Mouse (Mus musculus) cerebellum, adult 2 months (tissue): Measurements from ENCODE around the gene Slc23a2. TPM values are rescaled to one million over a fixed set of nuclear protein-coding genes. Genes with fewer than 3 reads are reported as not detected.

ENCODE experiments used
- DNase-seq, 2 experiments: peaks; one replicate each; pipeline ENCODE4 v3.0.0; 2021
- H3K27ac ChIP-seq: fragments of 200-500 bp; 2 replicates; pipeline ENCODE4 v1.5.1; 2012; ENCODE audit warnings: low read length, control low read depth, inconsistent platforms; ENCODE audit not compliant: insufficient read depth
- H3K27me3 ChIP-seq: fragments of 200-500 bp; 2 replicates; pipeline ENCODE4 v1.6.1; 2012; ENCODE audit warnings: inconsistent platforms, mild to moderate bottlenecking, low read length, moderate library complexity; ENCODE audit not compliant: control insufficient read depth, insufficient read depth
- H3K4me1 ChIP-seq: fragments of 200-500 bp; 2 replicates; pipeline ENCODE4 v1.6.1; 2011; ENCODE audit warnings: low read length; ENCODE audit not compliant: control insufficient read depth, insufficient read depth
- H3K4me3 ChIP-seq: fragments of 200-500 bp; replicated peaks from 2 replicates; pipeline ENCODE3; 2011; ENCODE audit warnings: mild to moderate bottlenecking, low read depth, low read length, control low read depth; ENCODE audit not compliant: insufficient read depth
- CTCF ChIP-seq: fragments of 200-500 bp; IDR thresholded peaks from 2 replicates; pipeline ENCODE4 v1.5.1; 2011; ENCODE audit warnings: low read depth, mild to moderate bottlenecking, control low read depth, low read length, moderate library complexity, borderline replicate concordance; ENCODE audit not compliant: insufficient read depth
- POLR2A ChIP-seq: fragments of 200-500 bp; IDR thresholded peaks from 2 replicates; pipeline ENCODE4 v1.6.1; 2011; ENCODE audit warnings: low read length, control low read depth, borderline replicate concordance; ENCODE audit not compliant: insufficient read depth
- WGBS: fragments of 180-500 bp; shearing (Covaris S2); methylation state at CpG from one replicate; pipeline ENCODE4 v1.1.7; 2018; 5-methylcytosine and 5-hydroxymethylcytosine counted together
- polyA plus RNA-seq: library from polyadenylated mRNA; depleted of rRNA; stranded (reverse); fragments of >200 nt; gene quantifications from 2 replicates; pipeline ENCODE4 v1.2.3, GENCODE M21; 2012

Gene Slc23a2
- polyA plus RNA-seq, 1 experiment, result 68.6 TPM

GRCm38 (mm10) chr2:132142606-132143005, 2.3 kb downstream of the Slc23a2 start:
- DNase-seq, result no peak
- H3K27ac ChIP-seq, result no peak overlapping the region
- no peak overlapping the region for H3K4me3 ChIP-seq
- 86% methylated on average over 8 of the region's 8 CpGs for WGBS
- TF ChIP-seq POLR2A (no peak), CTCF (peak; percentile 23; the same call in 1 of the 2 replicates)
- H3K27me3 ChIP-seq, result no peaks in the 10 kb centered on the region
- H3K4me1 ChIP-seq, result no peaks in the 10 kb centered on the region

- H3K27ac ChIP-seq, result no peak overlapping the region
- no peak overlapping the region for H3K4me3 ChIP-seq
- 41% methylated on average over 10 of the region's 10 CpGs for WGBS
- no peak for DNase-seq
- no peak for TF ChIP-seq CTCF
- TF ChIP-seq POLR2A, result no peak
- no peaks in the 10 kb centered on the region for H3K27me3 ChIP-seq
- no peaks in the 10 kb centered on the region for H3K4me1 ChIP-seq
Observed at GRCm38 (mm10) chr2:132140536-132140935, 4.4 kb downstream of the Slc23a2 start.

- no peak for TF ChIP-seq POLR2A
- TF ChIP-seq CTCF, result peak; percentile 15; the same call in 1 of the 2 replicates
- Histone ChIP-seq H3K27me3 (no peaks in the 10 kb centered on the region), H3K4me3 (no peak overlapping the region), H3K27ac (no peak overlapping the region), H3K4me1 (no peaks in the 10 kb centered on the region)
- WGBS, result 96% methylated on average over 2 of the region's 2 CpGs
- no peak for DNase-seq
Observed at GRCm38 (mm10) chr2:132139099-132139498, 5.8 kb downstream of the Slc23a2 start.

GRCm38 (mm10) chr2:132135876-132136637, 8.9 kb downstream of the Slc23a2 start:
- 74% methylated on average over 8 of the region's 8 CpGs for WGBS
- DNase-seq, result peak in 1 of 2 experiments; percentile 41
- TF ChIP-seq POLR2A, result no peak
- TF ChIP-seq CTCF, result no peak
- Histone ChIP-seq H3K4me1 (peaks cover 7% of the 10 kb centered on the region; the same call in 1 of the 2 replicates), H3K27me3 (no peaks in the 10 kb centered on the region), H3K4me3 (no peak overlapping the region), H3K27ac (no peak overlapping the region)

- no peak for TF ChIP-seq CTCF
- no peak for TF ChIP-seq POLR2A
- DNase-seq, result no peak
- H3K27ac ChIP-seq, result no peak overlapping the region
- peaks cover 10% of the 10 kb centered on the region for H3K4me1 ChIP-seq
- no peaks in the 10 kb centered on the region for H3K27me3 ChIP-seq
- 20% methylated on average over 4 of the region's 4 CpGs for WGBS
- no peak overlapping the region for H3K4me3 ChIP-seq
Observed at GRCm38 (mm10) chr2:132134758-132135157, 10.2 kb downstream of the Slc23a2 start.

- 69% methylated on average over 2 of the region's 2 CpGs for WGBS
- no peak for TF ChIP-seq POLR2A
- TF ChIP-seq CTCF, result no peak
- no peak for DNase-seq
- Histone ChIP-seq H3K4me3 (no peak overlapping the region), H3K27me3 (no peaks in the 10 kb centered on the region), H3K27ac (no peak overlapping the region), H3K4me1 (peaks cover 13% of the 10 kb centered on the region)
Observed at GRCm38 (mm10) chr2:132133436-132133835, 11.5 kb downstream of the Slc23a2 start.

- H3K4me1 ChIP-seq, result peaks cover 20% of the 10 kb centered on the region
- TF ChIP-seq POLR2A, result no peak
- TF ChIP-seq CTCF, result no peak
- DNase-seq, result peak; percentile 64 to 76
- no peak overlapping the region for H3K27ac ChIP-seq
- peak overlapping the region; percentile 6 for H3K4me3 ChIP-seq
- WGBS, result 6% methylated on average over 9 of the region's 9 CpGs
- H3K27me3 ChIP-seq, result no peaks in the 10 kb centered on the region
Observed at GRCm38 (mm10) chr2:132131266-132131665, 13.6 kb downstream of the Slc23a2 start.

- peaks cover 26% of the 10 kb centered on the region for H3K4me1 ChIP-seq
- DNase-seq, result no peak
- 96% methylated on average over 7 of the region's 7 CpGs for WGBS
- H3K4me3 ChIP-seq, result no peak overlapping the region
- TF ChIP-seq CTCF, result no peak
- TF ChIP-seq POLR2A, result no peak
- H3K27ac ChIP-seq, result no peak overlapping the region
- H3K27me3 ChIP-seq, result no peaks in the 10 kb centered on the region
Observed at GRCm38 (mm10) chr2:132129980-132130379, 14.9 kb downstream of the Slc23a2 start.
